Mouse (Mus musculus) frontal cortex, adult 2 months (tissue): ENCODE data around the gene Elovl4. TPM values are rescaled to one million over a fixed set of nuclear protein-coding genes. Genes with fewer than 3 reads are reported as not detected.

ENCODE experiments used
- DNase-seq, 2 experiments: peaks; one replicate each; pipeline ENCODE4 v3.0.0; 2022; ENCODE audit warnings: low spot score in 1 of 2; ENCODE audit errors: extremely low spot score in 1 of 2
- polyA plus RNA-seq: library from polyadenylated mRNA; depleted of rRNA; stranded (reverse); fragments of >200 nt; gene quantifications from 2 replicates; pipeline ENCODE4 v1.2.3, GENCODE M21; 2012; rRNA removed

Elovl4 gene
- polyA plus RNA-seq, 1 experiment, result 35.2 TPM

DNA sequence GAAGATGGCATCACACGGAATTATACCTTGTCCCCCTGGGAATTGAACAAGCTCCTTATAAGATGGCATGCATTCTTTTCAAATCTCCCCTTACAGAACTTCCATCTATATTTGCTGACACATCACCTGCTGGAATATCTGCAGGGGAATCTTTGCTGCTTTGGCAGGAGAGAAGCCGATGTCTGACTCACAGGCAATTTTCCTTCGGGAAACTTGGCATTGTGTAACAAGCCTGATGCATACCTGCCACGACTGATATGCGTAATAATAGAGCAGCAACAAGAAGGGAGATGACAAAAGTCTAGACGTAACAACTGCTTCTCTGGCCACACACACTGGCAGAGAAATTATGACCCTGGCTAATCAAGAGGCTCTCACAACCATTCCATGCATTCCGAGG is 75.2 kb downstream of the Elovl4 start:
- DNase-seq, result peak in 1 of 2 experiments; percentile 20

Other genes with a start within 250 kb of the Elovl4 start
- gene Ttk, start 28.4 kb upstream of the Elovl4 start, polyA plus RNA-seq, result 0.23 and 0.48 TPM in 2 replicates
- 34.8 and 40.1 TPM in 2 replicates for gene Bckdhb, start 118.9 kb upstream of the Elovl4 start, polyA plus RNA-seq